Mouse (Mus musculus) kidney, postnatal 0 days (tissue): ENCODE results near the gene 1700029F12Rik. TPM values are rescaled to one million over a fixed set of nuclear protein-coding genes. Genes with fewer than 3 reads are reported as not detected.
A peak's percentile ranks its signal among the peaks of the same experiment; 100 is the strongest.

ENCODE experiments used
- ATAC-seq: fragments of 200-750 bp; cut with Nextera tagmentation; replicated peaks from 2 replicates; pipeline ENCODE4 v1.8.0; 2017; ENCODE audit warnings: low read depth, moderate number of reproducible peaks, moderate TSS enrichment, moderate library complexity; ENCODE audit not compliant: low FRiP score
- DNase-seq: peaks from one replicate; pipeline ENCODE4 v3.0.0-alpha.2; 2016; ENCODE audit warnings: low spot score
- H3K27ac ChIP-seq: fragments of 300-500 bp; sonication (generic); 2 replicates; pipeline ENCODE4 v1.5.1; 2014; ENCODE audit warnings: mild to moderate bottlenecking
- H3K27me3 ChIP-seq: fragments of 300-500 bp; sonication (generic); 2 replicates; pipeline ENCODE4 v1.6.1; 2014; ENCODE audit warnings: low read length, mixed read lengths; ENCODE audit not compliant: insufficient read depth
- H3K36me3 ChIP-seq: fragments of 300-500 bp; sonication (generic); 2 replicates; pipeline ENCODE4 v1.6.1; 2014; ENCODE audit warnings: low read length, mixed read lengths; ENCODE audit not compliant: insufficient read depth
- H3K4me1 ChIP-seq: fragments of 300-500 bp; sonication (generic); replicated peaks from 2 replicates; pipeline ENCODE4 v1.6.1; 2014; ENCODE audit warnings: antibody characterized with exemption, low read length, mixed read lengths; ENCODE audit not compliant: insufficient read depth
- H3K4me2 ChIP-seq: fragments of 300-500 bp; sonication (generic); 2 replicates; pipeline ENCODE4 v1.6.1; 2014; ENCODE audit warnings: mild to moderate bottlenecking, low read length, moderate library complexity, mixed read lengths
- H3K4me3 ChIP-seq: fragments of 300-500 bp; sonication (generic); replicated peaks from 2 replicates; pipeline ENCODE4 v1.5.1; 2014; ENCODE audit warnings: low read depth, low read length
- H3K9ac ChIP-seq: fragments of 300-500 bp; sonication (generic); 2 replicates; pipeline ENCODE4 v1.6.1; 2014; ENCODE audit warnings: low read depth, low read length
- H3K9me3 ChIP-seq: fragments of 300-500 bp; sonication (generic); replicated peaks from 2 replicates; pipeline ENCODE4 v1.6.1; 2016; ENCODE audit warnings: low read length, inconsistent platforms, mixed read lengths
- CTCF ChIP-seq: IDR thresholded peaks from 2 replicates; pipeline ENCODE4 v1.5.1; 2016; ENCODE audit warnings: antibody characterized with exemption, low read depth, mild to moderate bottlenecking, moderate library complexity
- WGBS: fragments of 180-500 bp; shearing (Covaris S2); extraction: QIAGEN DNeasy Blood & Tissue Kit; methylation state at CpG from one replicate; pipeline ENCODE4 v1.1.7; 2014; 5-methylcytosine and 5-hydroxymethylcytosine counted together
- polyA plus RNA-seq: library from polyadenylated mRNA; unstranded; fragments of >200 nt; fragmentation: Nextera tagmentation; extraction: Ambion mirVana; gene quantifications from 2 replicates; pipeline ENCODE4 v1.2.1, GENCODE M21; 2015

Gene 1700029F12Rik
- polyA plus RNA-seq, 1 experiment from 2014 or later = not detected

DNA sequence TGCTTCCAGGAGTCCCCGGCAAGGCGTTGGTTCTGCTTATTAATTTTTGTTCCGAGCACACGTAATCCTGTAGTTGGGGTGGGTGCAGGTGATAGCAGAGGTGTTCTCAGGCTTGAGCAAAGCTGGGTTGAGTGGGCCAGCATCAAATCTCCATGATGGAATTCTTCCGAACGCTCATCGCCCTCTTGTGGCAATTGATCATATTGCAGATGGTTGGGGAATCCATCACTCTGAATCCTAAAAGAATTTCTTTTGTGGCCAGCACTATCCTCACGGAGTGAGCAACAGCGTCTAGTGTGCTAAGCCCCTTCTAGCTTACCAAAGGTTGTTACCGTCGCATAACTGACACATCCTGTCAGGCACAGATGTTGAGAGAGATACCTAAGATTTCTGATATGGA, 18.5 kb upstream of the 1700029F12Rik start:
- DNase-seq = peak; percentile 80
- WGBS = 15% methylated on average over 11 of the region's 11 CpGs
- no peak overlapping the region for H3K4me2 ChIP-seq
- no peak for ATAC-seq
- H3K4me3 ChIP-seq = no peak overlapping the region
- no peaks in the 10 kb centered on the region for H3K36me3 ChIP-seq
- H3K9me3 ChIP-seq = no peaks in the 10 kb centered on the region
- H3K9ac ChIP-seq = no peak overlapping the region
- TF ChIP-seq CTCF = peak; percentile 90
- H3K27me3 ChIP-seq = no peaks in the 10 kb centered on the region
- H3K4me1 ChIP-seq = no peaks in the 10 kb centered on the region
- H3K27ac ChIP-seq = no peak overlapping the region

DNA sequence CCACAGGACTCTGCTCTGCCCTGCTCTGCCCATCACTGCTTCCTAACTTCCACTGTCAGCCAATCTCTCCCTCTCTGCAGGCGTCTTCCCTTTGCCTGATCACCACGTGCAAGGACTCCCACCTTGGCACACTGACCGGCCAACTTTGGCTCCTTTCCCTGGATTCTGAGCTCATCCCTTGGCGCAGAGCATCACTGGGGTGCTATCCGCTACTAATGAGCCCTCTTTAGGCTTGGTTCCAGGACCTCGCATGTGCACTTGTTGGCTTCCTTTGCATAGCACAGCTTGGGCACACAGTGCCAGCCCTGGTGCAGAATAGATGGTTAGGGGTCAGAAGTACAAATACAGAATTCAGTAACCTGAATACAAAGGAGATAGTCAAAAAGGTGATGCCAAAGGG, 17.0 kb upstream of the 1700029F12Rik start:
- H3K9me3 ChIP-seq = no peaks in the 10 kb centered on the region
- WGBS = 79% methylated on average over 6 of the region's 6 CpGs

DNA sequence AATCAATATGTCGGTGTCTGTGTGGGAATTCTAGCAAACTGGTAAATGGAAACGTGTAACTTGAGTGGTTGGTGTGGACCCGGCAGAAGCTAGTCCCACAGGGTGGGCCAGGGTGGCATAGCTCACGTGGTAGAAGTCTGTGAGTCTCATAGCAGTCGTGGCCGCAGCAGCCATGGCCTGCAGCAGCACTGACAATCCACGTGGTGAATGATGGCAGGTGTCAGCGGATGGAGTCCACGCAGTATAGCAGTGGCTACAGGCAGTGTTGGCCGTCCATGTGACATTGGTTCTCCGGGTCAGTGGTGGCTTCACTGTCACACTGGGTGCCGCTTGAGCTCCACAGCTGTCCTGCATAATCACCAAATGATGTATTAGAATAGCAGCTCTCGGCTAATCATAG, 4.1 kb downstream of the 1700029F12Rik start:
- Histone ChIP-seq H3K4me2 (no peak overlapping the region), H3K27me3 (no peaks in the 10 kb centered on the region), H3K9me3 (no peaks in the 10 kb centered on the region), H3K27ac (no peak overlapping the region), H3K4me3 (no peak overlapping the region), H3K9ac (no peak overlapping the region), H3K36me3 (no peaks in the 10 kb centered on the region), H3K4me1 (no peaks in the 10 kb centered on the region)
- TF ChIP-seq CTCF = no peak
- DNase-seq = no peak
- WGBS = 88% methylated on average over 13 of the region's 13 CpGs
- ATAC-seq = no peak

More for the DNA sequence above, 17.0 kb upstream of the 1700029F12Rik start:
- no peak overlapping the region for H3K4me2 ChIP-seq
- ATAC-seq = no peak
- no peak overlapping the region for H3K4me3 ChIP-seq
- no peak for DNase-seq
- H3K9ac ChIP-seq = no peak overlapping the region
- no peak for TF ChIP-seq CTCF
- H3K27ac ChIP-seq = no peak overlapping the region
- H3K4me1 ChIP-seq = no peaks in the 10 kb centered on the region
- no peaks in the 10 kb centered on the region for H3K36me3 ChIP-seq
- H3K27me3 ChIP-seq = no peaks in the 10 kb centered on the region

DNA sequence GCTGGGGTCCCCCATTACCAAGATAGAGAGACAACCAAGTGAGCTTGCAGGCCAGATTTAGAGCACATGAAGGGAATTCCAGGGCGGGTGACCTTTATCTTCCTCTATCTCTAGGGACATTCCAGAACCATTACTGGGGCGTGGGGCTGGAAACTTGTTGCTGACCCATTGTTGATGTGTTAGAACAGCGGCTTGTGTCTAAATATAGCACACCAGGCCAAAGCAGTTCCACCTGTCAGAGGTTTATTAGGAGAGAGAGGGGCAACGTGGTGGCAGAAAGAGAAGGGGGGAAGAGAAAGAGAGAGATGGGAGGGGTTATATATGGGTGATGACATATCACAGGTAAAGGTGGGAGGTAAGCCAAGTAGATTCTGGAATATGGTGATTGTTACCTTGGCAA, 12.3 kb downstream of the 1700029F12Rik start:
- WGBS = 49% methylated on average over 4 of the region's 4 CpGs
- TF ChIP-seq CTCF = no peak
- Histone ChIP-seq H3K27me3 (no peaks in the 10 kb centered on the region), H3K4me3 (no peak overlapping the region), H3K9ac (no peak overlapping the region), H3K4me2 (no peak overlapping the region), H3K36me3 (no peaks in the 10 kb centered on the region), H3K4me1 (no peaks in the 10 kb centered on the region), H3K27ac (no peak overlapping the region), H3K9me3 (no peaks in the 10 kb centered on the region)
- DNase-seq (no peak), ATAC-seq (no peak)

DNA sequence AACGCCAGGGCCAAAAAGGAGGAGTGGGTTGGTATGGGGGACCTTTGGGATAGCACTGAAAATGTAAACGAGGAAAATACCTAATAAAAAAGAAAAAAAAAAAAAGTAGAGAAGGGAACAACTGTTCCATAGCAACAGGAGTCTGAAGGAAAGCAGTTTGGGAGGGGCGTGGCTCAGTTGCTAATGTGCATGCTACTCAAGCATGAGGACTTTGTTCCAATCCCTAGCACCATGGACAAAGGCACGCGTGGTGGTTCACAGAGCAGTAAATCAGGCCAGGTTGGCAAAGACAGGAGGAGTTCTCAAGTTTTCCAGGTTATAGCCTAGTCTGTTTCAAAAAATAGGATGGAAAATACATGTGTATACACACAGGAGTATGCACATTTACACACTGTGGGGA, 14.0 kb downstream of the 1700029F12Rik start:
- 62% methylated on average over 5 of the region's 5 CpGs for WGBS
- Histone ChIP-seq H3K9me3 (no peaks in the 10 kb centered on the region), H3K27me3 (no peaks in the 10 kb centered on the region), H3K36me3 (no peaks in the 10 kb centered on the region), H3K27ac (no peak overlapping the region), H3K4me2 (no peak overlapping the region), H3K4me1 (no peaks in the 10 kb centered on the region), H3K9ac (no peak overlapping the region), H3K4me3 (no peak overlapping the region)
- no peak for TF ChIP-seq CTCF
- DNase-seq (peak; percentile 20), ATAC-seq (no peak)

DNA sequence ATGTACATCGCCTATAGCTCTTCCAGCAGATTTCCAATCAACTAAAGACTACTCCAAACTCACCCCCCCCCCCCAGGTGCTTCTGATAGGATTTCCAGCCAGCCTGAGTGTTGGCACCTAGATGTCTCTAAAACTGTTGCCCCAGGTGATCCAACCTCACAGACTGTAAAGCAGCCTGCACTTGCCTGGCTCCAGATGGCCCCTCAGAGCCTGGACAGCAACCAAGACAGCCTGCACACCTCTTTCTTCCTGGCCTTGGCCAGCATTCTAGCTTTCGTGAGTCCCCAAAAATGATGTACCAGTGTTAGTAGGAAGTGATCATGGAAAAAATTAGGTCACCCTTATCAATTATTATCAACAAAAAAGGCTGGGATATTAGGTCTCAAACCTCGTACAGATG, 16.5 kb downstream of the 1700029F12Rik start:
- Histone ChIP-seq H3K4me2 (no peak overlapping the region), H3K4me3 (no peak overlapping the region), H3K9ac (no peak overlapping the region), H3K9me3 (no peaks in the 10 kb centered on the region), H3K36me3 (no peaks in the 10 kb centered on the region), H3K27ac (no peak overlapping the region), H3K4me1 (no peaks in the 10 kb centered on the region), H3K27me3 (no peaks in the 10 kb centered on the region)
- DNase-seq (no peak), ATAC-seq (no peak)
- no peak for TF ChIP-seq CTCF
- WGBS = 84% methylated on average over 3 of the region's 3 CpGs

DNA sequence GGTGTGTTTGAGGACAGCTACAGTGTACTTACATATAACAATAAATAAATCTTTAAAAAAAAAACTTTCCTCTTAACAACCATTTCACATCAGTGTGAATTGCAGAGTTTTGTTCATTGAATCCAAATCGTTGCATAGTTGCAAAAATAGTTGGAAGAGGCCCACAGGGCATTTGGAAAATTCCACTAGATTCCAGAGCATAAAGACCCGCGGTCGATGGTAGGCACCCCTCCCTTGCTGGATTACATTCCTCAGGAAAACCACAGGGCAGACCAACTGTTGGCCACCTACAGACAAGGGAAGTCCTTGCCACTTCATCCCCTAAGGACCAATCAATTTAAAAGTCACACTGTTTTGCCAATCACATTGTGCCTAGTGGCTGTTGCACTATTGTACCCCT, 19.8 kb downstream of the 1700029F12Rik start:
- Histone ChIP-seq H3K9me3 (no peaks in the 10 kb centered on the region), H3K36me3 (no peaks in the 10 kb centered on the region), H3K27me3 (no peaks in the 10 kb centered on the region), H3K27ac (no peak overlapping the region), H3K9ac (no peak overlapping the region), H3K4me1 (no peaks in the 10 kb centered on the region), H3K4me2 (no peak overlapping the region), H3K4me3 (no peak overlapping the region)
- DNase-seq = no peak
- no peak for TF ChIP-seq CTCF
- no peak for ATAC-seq
- 70% methylated on average over 4 of the region's 4 CpGs for WGBS
